Mouse (Mus musculus) neural tube, embryonic 14.5 days (tissue): Measurements from ENCODE around the gene Phactr3. TPM values are rescaled to one million over a fixed set of nuclear protein-coding genes. Genes with fewer than 3 reads are reported as not detected.

ENCODE experiments used
- ATAC-seq: fragments of 200-750 bp; cut with Nextera tagmentation; 2 replicates; pipeline ENCODE4 v1.8.0; 2017; ENCODE audit warnings: low read depth, mild to moderate bottlenecking, moderate TSS enrichment, moderate library complexity
- H3K27ac ChIP-seq: fragments of 300-500 bp; sonication (generic); 2 replicates; pipeline ENCODE4 v1.5.1; 2014; ENCODE audit warnings: low read depth, mild to moderate bottlenecking, control low read depth, low read length, moderate library complexity, mixed read lengths
- H3K27me3 ChIP-seq: fragments of 300-500 bp; sonication (generic); 2 replicates; pipeline ENCODE4 v1.6.1; 2014; ENCODE audit warnings: low read length; ENCODE audit not compliant: control insufficient read depth, insufficient read depth
- H3K36me3 ChIP-seq: fragments of 300-500 bp; sonication (generic); 2 replicates; pipeline ENCODE4 v1.6.1; 2014; ENCODE audit warnings: low read length, mixed read lengths; ENCODE audit not compliant: control insufficient read depth, insufficient read depth
- H3K4me1 ChIP-seq: fragments of 300-500 bp; sonication (generic); 2 replicates; pipeline ENCODE4 v1.6.1; 2014; ENCODE audit warnings: low read length; ENCODE audit not compliant: control insufficient read depth, insufficient read depth
- H3K4me2 ChIP-seq: fragments of 300-500 bp; sonication (generic); 2 replicates; pipeline ENCODE4 v1.6.1; 2014; ENCODE audit warnings: mild to moderate bottlenecking, low read depth, low read length, control low read depth
- H3K4me3 ChIP-seq: fragments of 300-500 bp; sonication (generic); 2 replicates; pipeline ENCODE4 v1.5.1; 2014; ENCODE audit warnings: low read depth, low read length, control low read depth, mixed read lengths
- H3K9ac ChIP-seq: fragments of 300-500 bp; sonication (generic); replicated peaks from 2 replicates; pipeline ENCODE4 v1.6.1; 2014; ENCODE audit warnings: low read depth, mild to moderate bottlenecking, control low read depth, low read length, mixed read lengths
- H3K9me3 ChIP-seq: fragments of 300-500 bp; sonication (generic); 2 replicates; pipeline ENCODE4 v1.6.1; 2016; ENCODE audit warnings: low read length; ENCODE audit not compliant: control insufficient read depth
- WGBS: fragments of 180-500 bp; shearing (Covaris S2); extraction: QIAGEN DNeasy Blood & Tissue Kit; methylation state at CpG from one replicate; pipeline ENCODE4 v1.1.7; 2014; 5-methylcytosine and 5-hydroxymethylcytosine counted together
- polyA plus RNA-seq: library from polyadenylated mRNA; unstranded; fragments of >200 nt; fragmentation: Nextera tagmentation; extraction: Ambion mirVana; gene quantifications from 2 replicates; pipeline ENCODE4 v1.2.1, GENCODE M21; 2014

The Phactr3 gene
- polyA plus RNA-seq, 1 experiment from 2014 or later, result 66.9 TPM

GRCm38 (mm10) chr2:178242996-178243395 is 124.2 kb downstream of the Phactr3 start:
- no peaks in the 10 kb centered on the region for H3K4me1 ChIP-seq
- H3K27ac ChIP-seq, result no peak overlapping the region
- no peak overlapping the region for H3K9ac ChIP-seq
- H3K27me3 ChIP-seq, result no peaks in the 10 kb centered on the region
- no peaks in the 10 kb centered on the region for H3K9me3 ChIP-seq
- 84% methylated on average over 3 of the region's 3 CpGs for WGBS
- no peak overlapping the region for H3K4me2 ChIP-seq
- ATAC-seq, result no peak
- H3K36me3 ChIP-seq, result no peaks in the 10 kb centered on the region
- H3K4me3 ChIP-seq, result no peak overlapping the region

GRCm38 (mm10) chr2:178244866-178245265 is 126.1 kb downstream of the Phactr3 start:
- H3K27me3 ChIP-seq, result no peaks in the 10 kb centered on the region
- ATAC-seq, result no peak
- no peak overlapping the region for H3K4me3 ChIP-seq
- WGBS, result 95% methylated on average over 1 of the region's 1 CpGs
- no peak overlapping the region for H3K4me2 ChIP-seq
- no peaks in the 10 kb centered on the region for H3K36me3 ChIP-seq
- H3K4me1 ChIP-seq, result no peaks in the 10 kb centered on the region
- no peak overlapping the region for H3K27ac ChIP-seq
- no peaks in the 10 kb centered on the region for H3K9me3 ChIP-seq
- H3K9ac ChIP-seq, result no peak overlapping the region

- no peak for ATAC-seq
- H3K9ac ChIP-seq, result no peak overlapping the region
These were observed 127.1 kb downstream of the Phactr3 start for GRCm38 (mm10) chr2:178245841-178246240.

GRCm38 (mm10) chr2:178246767-178247166 is 128.0 kb downstream of the Phactr3 start:
- Histone ChIP-seq H3K27me3 (no peaks in the 10 kb centered on the region), H3K4me2 (no peak overlapping the region), H3K4me1 (no peaks in the 10 kb centered on the region), H3K4me3 (no peak overlapping the region), H3K27ac (no peak overlapping the region), H3K36me3 (no peaks in the 10 kb centered on the region), H3K9me3 (no peaks in the 10 kb centered on the region), H3K9ac (no peak overlapping the region)
- 0 out of 2 replicates have a peak, but pooled peaks have one; percentile 18 for ATAC-seq
- 65% methylated on average over 4 of the region's 4 CpGs for WGBS

More at GRCm38 (mm10) chr2:178245841-178246240, 127.1 kb downstream of the Phactr3 start:
- Histone ChIP-seq H3K36me3 (no peaks in the 10 kb centered on the region), H3K4me3 (no peak overlapping the region), H3K27me3 (no peaks in the 10 kb centered on the region), H3K4me2 (no peak overlapping the region), H3K27ac (no peak overlapping the region), H3K9me3 (no peaks in the 10 kb centered on the region), H3K4me1 (no peaks in the 10 kb centered on the region)
- WGBS, result 87% methylated on average over 5 of the region's 5 CpGs

- Histone ChIP-seq H3K27me3 (no peaks in the 10 kb centered on the region), H3K27ac (no peak overlapping the region), H3K9ac (no peak overlapping the region), H3K4me1 (no peaks in the 10 kb centered on the region), H3K4me2 (no peak overlapping the region), H3K9me3 (no peaks in the 10 kb centered on the region), H3K36me3 (no peaks in the 10 kb centered on the region), H3K4me3 (no peak overlapping the region)
- no peak for ATAC-seq
- WGBS, result 78% methylated on average over 8 of the region's 8 CpGs
These were observed 128.5 kb downstream of the Phactr3 start for GRCm38 (mm10) chr2:178247274-178247673.

- ATAC-seq, result peak; percentile 84
- Histone ChIP-seq H3K27me3 (no peaks in the 10 kb centered on the region), H3K9me3 (no peaks in the 10 kb centered on the region), H3K27ac (no peak overlapping the region), H3K4me3 (no peak overlapping the region), H3K9ac (no peak overlapping the region), H3K36me3 (peaks cover 6% of the 10 kb centered on the region; the same call in 1 of the 2 replicates), H3K4me1 (0 out of 2 replicates have a peak, but pooled peaks cover 3% of the 10 kb centered on the region), H3K4me2 (no peak overlapping the region)
- WGBS, result 3% methylated on average over 3 of the region's 3 CpGs
These were observed 138.5 kb downstream of the Phactr3 start for GRCm38 (mm10) chr2:178257117-178257825.

- H3K4me3 ChIP-seq, result no peak overlapping the region
- no peaks in the 10 kb centered on the region for H3K9me3 ChIP-seq
- 25% methylated on average over 1 of the region's 2 CpGs for WGBS
- 0 out of 2 replicates have a peak, but pooled peaks cover 3% of the 10 kb centered on the region for H3K4me1 ChIP-seq
- no peak overlapping the region for H3K27ac ChIP-seq
- no peak overlapping the region for H3K4me2 ChIP-seq
- H3K36me3 ChIP-seq, result peaks cover 6% of the 10 kb centered on the region; the same call in 1 of the 2 replicates
- ATAC-seq, result no peak
- no peak overlapping the region for H3K9ac ChIP-seq
- H3K27me3 ChIP-seq, result no peaks in the 10 kb centered on the region
These were observed 139.3 kb downstream of the Phactr3 start for GRCm38 (mm10) chr2:178257986-178258555.

- Histone ChIP-seq H3K4me1 (no peaks in the 10 kb centered on the region; the same call in 1 of the 2 replicates), H3K27me3 (no peaks in the 10 kb centered on the region), H3K9me3 (no peaks in the 10 kb centered on the region), H3K4me3 (no peak overlapping the region), H3K36me3 (peaks cover 6% of the 10 kb centered on the region; the same call in 1 of the 2 replicates), H3K27ac (no peak overlapping the region), H3K9ac (no peak overlapping the region), H3K4me2 (no peak overlapping the region)
- ATAC-seq, result no peak
- WGBS, result 89% methylated on average over 4 of the region's 4 CpGs
These were observed 144.3 kb downstream of the Phactr3 start for GRCm38 (mm10) chr2:178263055-178263454.

- peaks cover 6% of the 10 kb centered on the region; the same call in 1 of the 2 replicates for H3K36me3 ChIP-seq
- 5% methylated on average over 8 of the region's 8 CpGs for WGBS
These were observed 145.6 kb downstream of the Phactr3 start for GRCm38 (mm10) chr2:178264389-178264788.

More at GRCm38 (mm10) chr2:178264389-178264788, 145.6 kb downstream of the Phactr3 start:
- Histone ChIP-seq H3K27ac (no peak overlapping the region), H3K4me1 (no peaks in the 10 kb centered on the region; the same call in 1 of the 2 replicates), H3K4me3 (no peak overlapping the region), H3K9me3 (no peaks in the 10 kb centered on the region), H3K27me3 (no peaks in the 10 kb centered on the region), H3K9ac (no peak overlapping the region), H3K4me2 (no peak overlapping the region)
- ATAC-seq, result peak; percentile 88
